Mouse (Mus musculus) brain, adult 10 weeks (tissue): ENCODE results near the gene AC124108.1. TPM values are rescaled to one million over a fixed set of nuclear protein-coding genes. Genes with fewer than 3 reads are reported as not detected.

Source experiments
- polyA plus RNA-seq: library from polyadenylated mRNA; stranded (reverse); fragments of 350-450 nt; fragmentation: Illumina TruSeq; extraction: RNeasy Lipid Tissue Mini Kit (QIAGEN cat#74804); gene quantifications from one replicate; pipeline ENCODE4 v1.2.3, GENCODE M21; 2015; ENCODE audit warnings: low read depth, low replicate concordance

Gene AC124108.1
- polyA plus RNA-seq = 2.6 TPM

DNA sequence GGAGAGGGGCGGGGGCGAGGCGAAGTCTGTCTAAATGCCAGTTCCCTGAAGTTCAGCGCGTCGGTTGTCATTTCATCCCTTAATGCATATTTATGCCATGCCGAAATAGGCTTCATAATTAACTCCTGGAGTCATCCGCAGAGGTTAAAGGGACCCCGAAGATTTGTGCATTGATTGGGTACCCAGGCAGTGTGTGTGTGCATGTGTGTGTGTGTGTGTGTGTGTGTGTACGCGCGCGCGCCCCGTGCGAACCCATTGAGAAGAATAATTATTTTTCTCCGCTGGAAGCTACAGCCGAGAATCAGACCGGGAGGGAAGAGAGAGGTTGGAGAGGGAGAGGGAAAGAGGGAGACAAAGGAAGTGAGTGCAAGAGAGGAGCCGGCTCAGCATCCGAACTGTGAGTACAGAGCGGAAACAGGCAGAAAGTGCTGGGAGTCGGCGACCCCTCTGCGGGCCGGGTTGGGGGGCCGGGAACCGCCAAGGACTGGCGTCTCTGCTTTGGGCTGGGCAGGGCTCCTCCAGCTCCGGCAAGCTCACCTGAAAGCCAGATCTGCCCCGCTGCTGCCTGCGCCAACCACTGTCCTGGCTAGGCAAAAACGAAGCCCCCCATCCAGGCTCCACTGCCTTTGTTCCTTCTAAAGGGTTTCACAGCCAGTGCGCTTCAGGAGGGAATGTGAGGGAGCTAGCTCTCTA lies at the start of gene AC124108.1, which contains the start of gene Lemd1:
Gene AC124108.1 (plus strand): TSS at position 365 of the 693 bp plus-strand sequence.
Gene Lemd1 (plus strand): TSS at position 339 of the 693 bp plus-strand sequence.

DNA sequence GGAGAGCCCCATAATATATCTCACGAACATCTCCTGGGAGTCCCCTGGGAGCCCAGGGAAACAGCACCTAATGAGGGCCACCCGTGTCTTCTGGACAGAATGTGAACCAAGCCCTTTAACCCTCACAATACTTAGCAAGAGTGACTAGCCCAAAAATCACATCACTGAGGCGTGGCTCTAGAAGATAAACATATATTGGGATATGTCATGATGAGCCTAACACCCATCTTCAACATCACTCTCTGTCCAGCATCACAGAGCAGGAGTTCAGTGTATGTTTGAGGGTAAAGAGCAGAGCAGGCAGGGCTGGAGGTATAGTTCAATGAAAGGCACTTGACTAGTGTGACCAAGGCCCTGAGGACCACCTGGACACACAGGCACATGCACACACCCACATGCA lies 38.4 kb downstream of the AC124108.1 start, which contains the start of gene Gm10188:
Gene Gm10188 (minus strand): TSS at position 101 of the 400 bp plus-strand sequence.

Other genes with a start within 250 kb of the AC124108.1 start
- gene Slc45a3, start 228.5 kb upstream of the AC124108.1 start, polyA plus RNA-seq = 1.7 TPM
- 12.0 TPM for gene Elk4, start 183.8 kb upstream of the AC124108.1 start, polyA plus RNA-seq
- gene Mfsd4a, start 123.4 kb upstream of the AC124108.1 start, polyA plus RNA-seq = 40.7 TPM
- 32.0 TPM for gene Cdk18, start 51.8 kb upstream of the AC124108.1 start, polyA plus RNA-seq
- gene Lemd1, start within 50 bp of the AC124108.1 start, polyA plus RNA-seq = 5.3 TPM
- gene Gm10188, start 38.3 kb downstream of the AC124108.1 start, polyA plus RNA-seq = not detected
- gene Klhdc8a, start 107.2 kb downstream of the AC124108.1 start, polyA plus RNA-seq = 11.4 TPM
- gene Nuak2, start 124.7 kb downstream of the AC124108.1 start, polyA plus RNA-seq = 0.86 TPM
- 115 TPM for gene Tmcc2, start 199.8 kb downstream of the AC124108.1 start, polyA plus RNA-seq
- gene Dstyk, start 226.1 kb downstream of the AC124108.1 start, polyA plus RNA-seq = 25.7 TPM